Mouse (Mus musculus) bone marrow macrophage, adult 2 months (primary cell): ENCODE data around the gene Ppp3r1.

Experiments used
- CTCF ChIP-seq: IDR thresholded peaks from 2 replicates; pipeline ENCODE4 v1.5.1; 2012; ENCODE audit warnings: low read depth, mild to moderate bottlenecking, low read length, moderate library complexity
- POLR2A ChIP-seq: IDR thresholded peaks from 2 replicates; pipeline ENCODE4 v1.6.1; 2012; ENCODE audit warnings: mild to moderate bottlenecking, low read depth, low read length, borderline replicate concordance

DNA sequence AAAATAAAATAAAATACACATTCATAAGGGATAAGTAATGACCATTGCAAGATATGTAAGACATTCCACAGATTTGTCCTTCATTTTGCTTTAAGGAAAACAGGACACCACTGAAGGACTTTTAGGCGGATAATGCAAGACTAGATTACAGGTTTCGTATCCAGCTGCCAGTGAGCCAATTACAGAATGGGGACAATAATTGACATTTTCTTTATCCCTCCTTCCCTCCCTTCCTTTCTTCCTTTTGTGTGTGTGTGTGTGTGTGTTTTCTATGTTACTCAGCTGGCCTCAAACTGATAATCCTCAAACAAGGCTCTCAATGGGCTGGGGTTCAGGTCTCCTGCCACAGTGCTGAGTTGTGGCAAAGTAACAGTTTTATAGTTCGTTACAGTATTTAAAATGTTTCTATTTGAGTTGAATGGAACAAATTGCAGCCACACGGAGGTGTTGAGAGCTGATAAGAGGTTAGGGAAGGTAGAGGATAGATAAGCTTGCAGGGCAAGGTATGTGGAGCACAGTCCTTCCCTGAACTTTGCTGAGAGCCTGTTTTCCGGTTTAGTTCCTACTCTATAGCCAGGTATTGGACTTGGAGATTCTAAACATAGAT, 53.9 kb downstream of the Ppp3r1 start:
- TF ChIP-seq CTCF (no peak), POLR2A (no peak)
